Mouse (Mus musculus) hindbrain, embryonic 16.5 days (tissue): ENCODE results near the gene Ccn1. TPM values are rescaled to one million over a fixed set of nuclear protein-coding genes. Genes with fewer than 3 reads are reported as not detected.
A peak's percentile ranks its signal among the peaks of the same experiment; 100 is the strongest.

Experiments
- ATAC-seq: fragments of 200-750 bp; cut with Nextera tagmentation; 2 replicates; pipeline ENCODE4 v1.8.0; 2017; ENCODE audit warnings: moderate TSS enrichment, moderate library complexity
- H3K27ac ChIP-seq: fragments of 300-500 bp; sonication (generic); 2 replicates; pipeline ENCODE4 v1.5.1; 2014; ENCODE audit warnings: low read depth, mild to moderate bottlenecking, control low read depth, low read length, moderate library complexity
- H3K27me3 ChIP-seq: fragments of 300-500 bp; sonication (generic); replicated peaks from 2 replicates; pipeline ENCODE4 v1.6.1; 2014; ENCODE audit warnings: low read length; ENCODE audit not compliant: control insufficient read depth, insufficient read depth
- H3K36me3 ChIP-seq: fragments of 300-500 bp; sonication (generic); 2 replicates; pipeline ENCODE4 v1.6.1; 2014; ENCODE audit warnings: mild to moderate bottlenecking, low read length, moderate library complexity, mixed read lengths; ENCODE audit not compliant: control insufficient read depth, insufficient read depth
- H3K4me1 ChIP-seq: fragments of 300-500 bp; sonication (generic); 2 replicates; pipeline ENCODE4 v1.6.1; 2014; ENCODE audit warnings: low read depth, low read length; ENCODE audit not compliant: control insufficient read depth, insufficient read depth
- H3K4me2 ChIP-seq: fragments of 300-500 bp; sonication (generic); 2 replicates; pipeline ENCODE4 v1.6.1; 2014; ENCODE audit warnings: mild to moderate bottlenecking, low read length, control low read depth, moderate library complexity
- H3K4me3 ChIP-seq: fragments of 300-500 bp; sonication (generic); 2 replicates; pipeline ENCODE4 v1.5.1; 2014; ENCODE audit warnings: mild to moderate bottlenecking, low read length, control low read depth, moderate library complexity
- H3K9ac ChIP-seq: fragments of 300-500 bp; sonication (generic); 2 replicates; pipeline ENCODE4 v1.6.1; 2014; ENCODE audit warnings: low read depth, mild to moderate bottlenecking, control low read depth, low read length, moderate library complexity
- H3K9me3 ChIP-seq: fragments of 300-500 bp; sonication (generic); 2 replicates; pipeline ENCODE4 v1.6.1; 2014; ENCODE audit warnings: mild to moderate bottlenecking, low read length, moderate library complexity; ENCODE audit not compliant: control insufficient read depth
- WGBS: fragments of 180-500 bp; shearing (Covaris S2); extraction: QIAGEN DNeasy Blood & Tissue Kit; methylation state at CpG from one replicate; pipeline ENCODE4 v1.1.7; 2014; 5-methylcytosine and 5-hydroxymethylcytosine counted together
- polyA plus RNA-seq: library from polyadenylated mRNA; unstranded; fragments of >200 nt; fragmentation: Nextera tagmentation; extraction: Ambion mirVana; gene quantifications from 2 replicates; pipeline ENCODE4 v1.2.1, GENCODE M21; 2015

Gene Ccn1
- polyA plus RNA-seq, 1 experiment from 2014 or later, result 7.5 TPM

DNA sequence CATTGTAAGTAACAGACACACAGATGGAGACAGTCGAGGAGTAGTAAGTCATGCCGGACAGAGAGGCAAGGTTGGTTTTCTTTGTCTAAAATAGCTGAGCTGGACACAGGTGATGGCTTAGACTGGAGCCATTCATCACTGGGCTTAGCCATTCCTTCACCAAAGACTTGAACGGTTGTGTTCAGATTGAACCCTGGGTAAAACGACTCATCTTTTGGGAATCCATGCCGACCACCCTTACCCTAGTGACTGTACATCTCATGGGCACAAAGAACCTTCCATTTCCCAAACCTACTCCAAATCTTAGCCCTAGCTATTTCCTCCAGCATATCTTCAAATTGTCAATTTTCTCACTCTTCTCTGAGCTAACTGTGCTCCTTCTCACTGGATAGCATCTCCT lies 30.9 kb upstream of the Ccn1 start:
- peaks cover 6% of the 10 kb centered on the region; the same call in 1 of the 2 replicates for H3K4me1 ChIP-seq
- no peak overlapping the region for H3K27ac ChIP-seq
- no peaks in the 10 kb centered on the region for H3K36me3 ChIP-seq
- WGBS, result 93% methylated on average over 5 of the region's 5 CpGs
- H3K9ac ChIP-seq, result no peak overlapping the region
- H3K4me3 ChIP-seq, result no peak overlapping the region
- H3K9me3 ChIP-seq, result no peaks in the 10 kb centered on the region
- ATAC-seq, result no peak
- H3K4me2 ChIP-seq, result no peak overlapping the region
- no peaks in the 10 kb centered on the region for H3K27me3 ChIP-seq

DNA sequence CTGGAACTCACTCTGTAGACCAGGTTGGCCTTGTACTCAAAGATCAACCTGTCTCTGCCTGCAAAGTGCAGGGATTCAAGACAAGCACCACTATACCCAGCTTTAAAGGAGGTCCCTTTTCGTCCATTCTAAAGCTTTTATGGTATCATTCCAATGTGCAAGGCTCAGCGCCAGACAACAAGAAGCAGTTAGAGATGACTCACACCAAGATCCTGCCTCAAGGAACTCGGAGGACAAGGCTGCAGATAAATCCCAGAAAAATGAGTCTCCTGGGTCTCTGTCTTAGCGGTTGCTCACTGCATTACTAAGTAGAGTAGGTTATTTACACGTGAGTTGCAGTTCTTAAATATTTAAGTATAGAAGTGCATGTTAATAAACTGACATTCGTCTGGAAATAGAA lies 26.4 kb upstream of the Ccn1 start:
- Histone ChIP-seq H3K27me3 (no peaks in the 10 kb centered on the region), H3K4me3 (no peak overlapping the region), H3K9me3 (no peaks in the 10 kb centered on the region), H3K4me2 (no peak overlapping the region), H3K27ac (no peak overlapping the region), H3K4me1 (peaks cover 2% of the 10 kb centered on the region; the same call in 1 of the 2 replicates), H3K36me3 (no peaks in the 10 kb centered on the region), H3K9ac (no peak overlapping the region)
- no peak for ATAC-seq
- WGBS, result 85% methylated on average over 6 of the region's 6 CpGs

DNA sequence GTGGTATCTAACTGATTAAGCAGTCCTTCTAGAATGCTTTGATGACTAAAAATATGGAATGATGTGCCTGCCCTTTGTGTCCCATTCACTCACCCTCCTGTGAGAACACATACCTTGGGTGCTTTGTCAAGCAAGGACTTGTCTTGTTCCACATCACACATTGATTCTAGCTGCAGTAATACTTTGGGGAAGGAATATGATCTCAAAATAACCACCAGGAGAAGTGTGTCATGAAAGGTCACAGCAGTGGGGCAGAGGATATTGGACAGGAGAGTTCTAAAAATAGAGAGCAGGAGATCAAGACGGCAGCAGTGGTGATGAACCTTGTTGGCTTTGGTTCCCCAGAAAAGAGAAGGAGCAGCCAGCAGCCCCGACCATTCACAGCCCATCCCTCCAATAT lies 25.0 kb upstream of the Ccn1 start:
- H3K27me3 ChIP-seq, result no peaks in the 10 kb centered on the region
- no peak overlapping the region for H3K4me2 ChIP-seq
- no peak overlapping the region for H3K4me3 ChIP-seq
- no peaks in the 10 kb centered on the region for H3K4me1 ChIP-seq
- H3K9ac ChIP-seq, result no peak overlapping the region
- H3K36me3 ChIP-seq, result no peaks in the 10 kb centered on the region
- ATAC-seq, result no peak
- H3K9me3 ChIP-seq, result no peaks in the 10 kb centered on the region
- WGBS, result 85% methylated on average over 2 of the region's 2 CpGs
- H3K27ac ChIP-seq, result no peak overlapping the region

DNA sequence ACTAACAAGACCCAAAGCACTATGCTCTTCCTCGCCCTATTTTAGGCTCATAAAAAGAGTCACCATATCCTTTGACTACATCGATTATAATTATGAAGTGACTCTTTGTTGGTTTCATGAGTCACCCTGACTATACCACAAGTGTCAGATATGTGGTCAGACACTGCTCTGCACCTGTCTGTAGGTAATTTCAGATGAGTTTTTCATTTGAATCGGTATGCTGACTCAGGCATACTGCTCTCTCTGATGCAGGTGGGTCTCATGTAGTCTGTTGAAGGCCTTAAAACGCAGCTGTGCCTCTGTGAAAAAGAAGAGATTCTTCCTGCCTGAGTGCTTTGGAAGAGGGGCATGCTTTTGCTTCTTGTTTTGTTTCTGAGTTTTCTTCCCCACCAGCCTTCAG lies 16.6 kb upstream of the Ccn1 start:
- 92% methylated on average over 4 of the region's 4 CpGs for WGBS
- Histone ChIP-seq H3K4me3 (no peak overlapping the region), H3K27ac (no peak overlapping the region), H3K4me2 (no peak overlapping the region), H3K9ac (no peak overlapping the region), H3K36me3 (no peaks in the 10 kb centered on the region), H3K4me1 (no peaks in the 10 kb centered on the region), H3K27me3 (no peaks in the 10 kb centered on the region), H3K9me3 (no peaks in the 10 kb centered on the region)
- no peak for ATAC-seq

DNA sequence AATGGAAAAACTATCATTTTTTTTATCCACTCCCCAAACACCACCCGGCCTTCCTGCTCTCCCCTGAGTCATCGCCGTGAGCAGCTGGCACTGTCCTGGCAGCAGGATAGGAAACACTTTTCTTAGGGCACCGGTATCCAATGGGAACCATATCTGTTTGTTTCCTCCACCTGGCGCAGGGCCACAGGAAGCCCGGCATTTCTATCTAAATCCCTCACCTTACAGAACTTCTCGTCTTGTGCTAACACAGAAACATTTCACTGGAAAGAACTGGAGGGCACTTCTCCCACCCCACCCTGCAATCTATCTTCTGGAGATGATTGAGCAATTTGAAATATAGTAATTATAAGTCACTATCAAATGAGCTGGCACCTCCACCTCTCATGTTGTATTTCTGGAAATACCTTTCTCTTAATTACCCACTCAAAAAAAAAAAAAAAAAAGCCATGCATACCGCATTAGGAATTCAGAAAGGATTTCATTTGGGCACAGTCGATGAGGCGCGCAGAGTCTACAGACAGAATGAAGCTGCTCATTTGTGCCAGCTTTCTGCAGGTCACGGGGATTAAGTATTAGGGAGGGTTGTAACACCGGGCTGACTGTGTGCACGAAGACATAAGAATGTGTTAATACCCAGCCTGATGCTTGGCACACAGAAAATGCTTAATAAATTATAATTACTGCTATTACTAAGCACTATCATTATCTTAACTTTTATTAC lies 7.4 kb upstream of the Ccn1 start:
- WGBS, result 50% methylated on average over 14 of the region's 14 CpGs
- no peaks in the 10 kb centered on the region for H3K9me3 ChIP-seq
- no peak for ATAC-seq

DNA sequence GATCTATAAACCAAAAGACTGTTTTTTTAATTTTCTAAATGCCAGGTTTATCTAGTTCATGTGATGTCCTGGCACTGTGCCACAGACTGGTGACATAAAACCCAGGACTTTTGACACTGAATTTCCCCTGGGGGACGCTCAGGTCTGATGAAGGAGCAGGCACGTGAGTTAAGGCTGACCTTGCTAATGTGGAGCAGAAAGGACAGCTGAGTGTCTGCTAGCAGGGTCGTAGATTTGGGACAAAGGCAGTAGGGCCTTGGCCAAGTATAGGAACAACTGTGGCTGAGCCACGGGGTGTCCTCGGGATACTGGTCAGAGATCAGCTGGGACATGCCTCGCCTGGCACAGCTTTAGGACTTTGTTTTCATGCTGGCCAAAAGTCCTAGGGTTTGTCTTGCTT lies 5.2 kb upstream of the Ccn1 start:
- Histone ChIP-seq H3K9ac (no peak overlapping the region), H3K4me1 (peaks cover 23% of the 10 kb centered on the region), H3K36me3 (no peaks in the 10 kb centered on the region), H3K4me3 (no peak overlapping the region), H3K4me2 (no peak overlapping the region), H3K27ac (no peak overlapping the region), H3K9me3 (no peaks in the 10 kb centered on the region), H3K27me3 (peaks cover 15% of the 10 kb centered on the region; the same call in 1 of the 2 replicates)
- 83% methylated on average over 6 of the region's 6 CpGs for WGBS
- ATAC-seq, result no peak

More for the DNA sequence above, 7.4 kb upstream of the Ccn1 start:
- no peaks in the 10 kb centered on the region for H3K36me3 ChIP-seq
- no peak overlapping the region for H3K4me3 ChIP-seq
- H3K9ac ChIP-seq, result no peak overlapping the region
- peaks cover 8% of the 10 kb centered on the region; the same call in 1 of the 2 replicates for H3K27me3 ChIP-seq
- H3K4me2 ChIP-seq, result no peak overlapping the region
- peaks cover 13% of the 10 kb centered on the region for H3K4me1 ChIP-seq
- H3K27ac ChIP-seq, result no peak overlapping the region

DNA sequence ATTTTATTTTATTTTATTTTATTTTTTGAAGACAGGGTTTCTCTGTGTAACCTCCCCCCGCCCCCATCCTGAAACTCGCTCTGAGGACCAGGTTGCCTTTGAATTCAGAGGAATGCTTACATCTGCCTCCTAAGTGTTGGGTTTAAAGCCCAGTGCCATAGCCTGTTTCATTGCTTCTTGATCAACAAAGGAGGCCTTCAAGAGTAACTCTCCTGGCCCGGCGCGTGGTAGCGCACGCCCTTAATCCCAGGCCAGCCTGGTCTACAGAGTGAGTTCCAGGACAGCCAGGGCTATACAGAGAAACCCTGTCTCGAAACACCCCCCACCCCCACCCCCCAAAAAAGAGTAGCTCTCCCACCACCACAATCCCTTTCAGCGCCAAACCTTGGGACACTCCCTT lies 4.2 kb upstream of the Ccn1 start:
- H3K27me3 ChIP-seq, result peaks cover 15% of the 10 kb centered on the region; the same call in 1 of the 2 replicates
- H3K27ac ChIP-seq, result no peak overlapping the region
- WGBS, result 78% methylated on average over 9 of the region's 9 CpGs
- H3K4me2 ChIP-seq, result no peak overlapping the region
- no peaks in the 10 kb centered on the region for H3K9me3 ChIP-seq
- peaks cover 27% of the 10 kb centered on the region for H3K4me1 ChIP-seq
- no peak overlapping the region for H3K9ac ChIP-seq
- no peak overlapping the region for H3K4me3 ChIP-seq
- no peaks in the 10 kb centered on the region for H3K36me3 ChIP-seq
- no peak for ATAC-seq

DNA sequence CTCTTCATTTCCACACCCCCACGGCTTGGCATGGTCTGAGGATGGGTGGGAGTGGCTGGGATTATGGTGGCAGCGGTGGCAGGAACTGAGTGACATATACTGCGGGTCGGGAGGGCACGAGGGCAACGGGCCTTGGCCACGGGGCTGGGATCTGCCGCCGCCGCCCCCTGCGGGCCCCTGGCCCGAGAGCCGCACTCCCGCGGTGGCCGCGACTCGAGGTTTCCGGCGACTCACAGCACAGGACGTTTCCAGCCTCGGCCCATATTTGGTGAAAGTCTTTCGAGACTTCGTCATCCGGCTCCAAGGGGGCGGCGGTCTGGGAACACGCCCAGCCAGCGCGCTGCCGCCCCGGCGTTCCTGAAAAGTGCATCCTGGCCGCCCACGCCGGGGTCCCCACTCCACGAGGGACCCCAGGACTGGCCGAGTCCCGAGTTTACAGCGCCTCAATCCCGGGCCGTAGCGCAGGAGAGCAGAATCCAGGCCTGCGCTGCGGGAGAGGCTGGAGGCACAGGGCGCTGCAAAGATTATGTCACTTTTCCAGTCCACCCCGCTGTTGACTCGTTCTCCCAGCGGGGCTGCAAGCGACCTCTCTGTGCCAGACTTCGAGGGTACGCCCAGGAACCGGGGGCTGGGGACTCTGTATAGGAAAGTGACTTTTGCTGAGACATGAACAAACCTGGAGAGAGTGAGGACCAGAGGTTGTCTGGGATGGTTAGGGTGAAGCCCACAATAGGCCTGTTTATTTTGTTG lies 3.6 kb upstream of the Ccn1 start:
- peak overlapping the region; percentile 43 for H3K4me3 ChIP-seq
- no peaks in the 10 kb centered on the region for H3K9me3 ChIP-seq
- peak overlapping the region; percentile 9; the same call in 1 of the 2 replicates for H3K27ac ChIP-seq
- peaks cover 27% of the 10 kb centered on the region for H3K4me1 ChIP-seq
- WGBS, result 1% methylated on average over 50 of the region's 53 CpGs
- H3K36me3 ChIP-seq, result no peaks in the 10 kb centered on the region
- ATAC-seq, result peak; percentile 29; the same call in 1 of the 2 replicates
- peak overlapping the region; percentile 50 for H3K9ac ChIP-seq
- H3K4me2 ChIP-seq, result peak overlapping the region; percentile 67
- peaks cover 15% of the 10 kb centered on the region; the same call in 1 of the 2 replicates for H3K27me3 ChIP-seq
